Mouse (Mus musculus) gastrocnemius, adult 8-10 months (tissue): ENCODE measurements around the gene Coq4. TPM values are rescaled to one million over a fixed set of nuclear protein-coding genes. Genes with fewer than 3 reads are reported as not detected.
"Not testable (repeated sequence)": the region's sequence is repeated elsewhere in the genome, so short reads cannot be mapped to it uniquely, and the experiment has no call there.

ENCODE experiments used
- DNase-seq, 2 experiments: peaks; one replicate each; pipeline ENCODE4 v3.0.0; 2022; ENCODE audit warnings: low spot score in 2 of 2
- total RNA-seq, 4 experiments: library from RNA; stranded (reverse); gene quantifications; 2 replicates each; pipeline ENCODE4 v1.2.4; 2022

Gene Coq4
- total RNA-seq: 1 to 10 TPM; 6.7 to 8.4 (median 7.5) TPM

DNA sequence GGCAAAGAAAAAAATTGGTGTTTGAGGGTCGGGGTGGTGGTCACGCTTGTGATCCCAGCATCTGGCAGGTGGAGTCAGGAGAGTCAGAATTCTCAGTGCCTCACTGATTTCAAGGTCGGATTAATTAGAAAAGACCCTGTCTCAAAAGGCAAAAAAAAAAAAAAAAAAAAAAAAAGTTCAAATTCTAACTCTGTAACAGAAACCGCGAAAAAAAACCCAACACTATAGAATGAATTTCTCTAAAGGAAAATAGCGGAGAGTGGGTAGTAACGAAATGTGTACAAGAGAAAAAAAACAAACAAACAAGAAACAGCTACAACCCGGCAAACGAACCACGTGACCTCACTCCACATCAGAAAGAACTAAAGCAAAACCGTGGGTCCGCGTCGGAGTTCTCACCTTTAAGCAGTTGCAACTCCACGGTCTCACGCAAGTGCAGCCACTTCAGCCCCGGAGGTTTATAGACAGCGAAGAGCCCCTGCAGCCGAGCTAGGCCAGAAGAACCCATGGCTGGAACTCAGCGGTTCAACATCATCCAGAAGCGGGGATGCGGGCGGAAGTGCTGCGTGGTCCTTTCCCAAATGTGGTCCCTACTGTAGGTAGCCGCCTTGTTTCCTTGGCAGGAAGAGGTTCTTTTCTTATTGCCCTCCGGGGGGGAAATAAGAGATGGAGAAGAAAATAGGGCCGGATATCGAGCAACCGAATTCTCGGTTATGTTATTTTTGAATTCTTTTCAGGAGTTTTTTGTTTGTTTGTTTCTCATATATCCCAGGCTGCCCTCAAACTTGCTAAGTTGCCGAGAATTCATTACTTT is at the start of gene Coq4:
Coq4 (plus strand) TSS at position 390 of the 814 bp plus-strand sequence.
- peak; percentile 85 for DNase-seq

DNA sequence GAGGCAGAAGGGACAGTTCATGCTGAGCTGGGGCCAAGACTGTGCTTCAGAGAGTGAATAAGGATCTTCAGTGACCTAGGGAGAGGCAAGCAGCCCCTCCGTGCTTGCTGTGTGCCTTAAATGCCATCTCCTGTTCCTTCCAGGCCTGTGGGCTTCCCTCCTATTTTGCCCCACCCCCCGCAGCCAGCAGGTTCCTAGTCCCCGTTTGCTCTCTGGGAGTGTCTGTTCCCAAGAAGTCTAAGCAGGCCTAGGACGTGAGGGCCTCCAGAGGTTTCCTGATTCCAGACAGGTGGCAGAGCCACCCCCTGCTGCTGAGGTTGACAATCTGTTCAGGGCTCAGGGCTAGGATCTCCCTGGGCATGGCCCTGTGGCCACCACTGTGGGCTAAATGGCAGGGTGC is 48.5 kb upstream of the Coq4 start:
- no peak for DNase-seq

DNA sequence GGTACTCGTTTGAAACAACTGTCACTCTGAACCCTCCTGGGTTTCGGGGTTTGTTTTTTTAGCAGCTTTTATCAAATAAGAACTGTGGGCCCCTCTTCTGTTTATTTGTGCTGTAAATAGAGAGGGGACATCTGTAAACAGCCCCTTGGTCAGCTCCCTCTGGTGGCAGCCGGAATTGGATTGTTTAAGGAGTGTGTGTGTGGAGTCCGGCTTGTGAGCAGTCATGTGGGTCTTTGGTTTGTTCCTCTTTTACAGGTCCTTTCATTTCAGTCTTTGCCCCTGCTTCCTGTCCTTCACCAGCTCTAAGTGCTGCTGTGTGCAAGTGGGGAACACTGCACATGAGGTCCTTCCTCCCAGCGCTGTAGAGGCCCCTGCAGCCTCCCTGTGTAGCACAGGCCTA is 47.9 kb upstream of the Coq4 start:
- no peak for DNase-seq

DNA sequence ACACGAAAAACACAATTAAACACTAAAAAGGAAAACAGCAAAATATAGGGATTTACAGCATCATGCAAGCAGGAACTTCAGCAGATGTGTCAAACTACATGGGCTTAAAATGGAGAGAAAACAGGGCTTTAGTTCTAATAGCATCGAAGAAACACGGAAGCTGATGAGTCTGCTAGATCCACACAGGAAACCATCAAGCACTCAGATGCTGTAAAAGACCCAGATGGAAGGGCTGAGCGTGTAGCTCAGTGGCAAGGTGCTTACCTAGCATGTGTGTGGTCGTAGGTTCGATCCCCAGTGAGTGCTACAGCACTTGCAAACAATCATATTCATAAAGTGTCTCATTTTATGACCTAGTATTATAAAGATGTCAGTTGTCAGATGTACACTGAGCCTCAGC is 46.1 kb upstream of the Coq4 start:
- DNase-seq: no peak

DNA sequence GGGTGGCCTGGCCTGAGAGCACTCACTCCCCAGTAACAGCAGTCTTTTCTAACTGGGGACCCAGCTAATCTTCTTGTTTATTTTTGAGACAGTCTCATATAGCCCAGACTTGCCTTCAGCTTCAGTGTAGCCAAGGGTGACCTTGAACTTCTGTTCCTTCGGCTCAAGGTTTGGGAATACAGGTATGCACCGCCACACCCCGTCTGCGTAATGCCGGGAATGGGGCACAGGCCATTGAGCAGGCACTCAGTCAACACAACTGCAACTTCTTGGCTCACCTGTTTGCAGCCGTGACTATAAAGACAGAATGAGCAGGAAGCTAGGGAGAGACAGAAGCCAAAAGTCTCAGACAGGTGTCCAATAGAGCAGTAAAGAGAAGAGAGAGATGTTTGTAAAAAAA is 43.0 kb upstream of the Coq4 start:
- DNase-seq: no peak

GRCm38 (mm10) chr2:29747188-29747782 is 40.0 kb upstream of the Coq4 start:
- DNase-seq: no peak

- DNase-seq: no peak
Observed at GRCm38 (mm10) chr2:29747852-29748251, 39.4 kb upstream of the Coq4 start.

DNA sequence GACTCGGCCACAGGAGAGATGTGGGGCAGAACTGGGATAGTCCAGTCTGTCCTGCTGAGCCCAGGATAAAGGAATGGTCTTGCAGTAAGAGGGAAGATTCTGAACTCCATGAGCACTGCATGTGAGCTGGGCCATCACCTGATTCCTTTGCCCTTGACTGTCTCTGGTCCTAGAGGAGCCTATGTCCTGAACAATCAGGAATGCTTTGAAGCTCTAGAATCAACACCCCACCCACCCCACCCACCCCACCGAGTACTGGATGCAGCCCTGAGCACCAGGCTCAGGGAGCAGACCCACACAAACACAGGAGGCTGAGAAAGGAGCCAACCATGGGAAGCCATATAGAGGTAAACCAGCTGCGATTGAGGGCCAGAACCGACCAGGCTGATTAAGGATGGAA is 38.8 kb upstream of the Coq4 start:
- DNase-seq: no peak

GRCm38 (mm10) chr2:29751497-29751896 is 35.8 kb upstream of the Coq4 start, which contains the start of gene Gm13420:
TSS of gene Gm13420 (minus strand) at chr2:29751685.
- DNase-seq: no peak

GRCm38 (mm10) chr2:29752397-29752796 is 34.9 kb upstream of the Coq4 start:
- no peak for DNase-seq

DNA sequence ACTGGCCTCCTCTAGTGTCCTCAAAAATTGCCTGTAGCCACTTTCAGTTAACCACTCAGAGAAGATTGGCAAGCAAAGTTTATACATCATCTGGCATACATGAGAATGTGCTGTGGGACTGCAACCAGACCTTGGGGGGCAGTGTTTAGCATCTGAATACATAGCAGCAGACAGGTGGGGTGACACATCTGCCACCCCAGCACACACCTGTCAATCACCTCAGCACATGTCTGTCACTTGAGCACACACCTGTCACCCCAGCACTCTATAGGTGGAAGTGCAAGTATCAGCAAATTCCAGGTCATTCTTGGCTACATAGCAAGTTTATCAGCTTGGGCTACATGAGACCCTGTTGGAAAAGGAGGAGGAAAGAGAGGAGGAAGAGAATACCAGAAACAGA is 31.6 kb upstream of the Coq4 start:
- no peak for DNase-seq

GRCm38 (mm10) chr2:29764831-29765230 is 22.5 kb upstream of the Coq4 start:
- DNase-seq: peak; percentile 14 to 23

- DNase-seq: no peak
Observed at GRCm38 (mm10) chr2:29767976-29768709, 19.1 kb upstream of the Coq4 start.

DNA sequence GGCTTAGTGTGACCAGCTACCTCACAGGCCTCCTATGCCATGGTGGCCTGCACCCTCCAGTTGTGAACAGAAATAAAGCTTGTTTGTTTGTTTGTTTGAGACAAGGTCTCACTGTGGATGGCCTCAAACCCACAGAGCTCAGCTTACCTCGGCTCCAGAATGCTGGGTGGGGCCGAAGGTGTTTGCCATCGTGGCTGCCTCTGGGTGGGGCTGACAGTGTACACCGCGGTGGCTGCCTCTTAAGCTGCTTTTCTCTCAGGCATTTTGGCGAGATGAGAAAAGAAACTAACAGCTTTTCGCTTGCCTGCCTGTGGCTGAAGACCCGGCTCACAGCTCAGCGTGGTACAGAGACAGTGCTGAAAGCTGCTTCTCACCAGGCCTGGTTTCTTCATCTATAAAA is 18.4 kb upstream of the Coq4 start:
- no peak for DNase-seq

DNA sequence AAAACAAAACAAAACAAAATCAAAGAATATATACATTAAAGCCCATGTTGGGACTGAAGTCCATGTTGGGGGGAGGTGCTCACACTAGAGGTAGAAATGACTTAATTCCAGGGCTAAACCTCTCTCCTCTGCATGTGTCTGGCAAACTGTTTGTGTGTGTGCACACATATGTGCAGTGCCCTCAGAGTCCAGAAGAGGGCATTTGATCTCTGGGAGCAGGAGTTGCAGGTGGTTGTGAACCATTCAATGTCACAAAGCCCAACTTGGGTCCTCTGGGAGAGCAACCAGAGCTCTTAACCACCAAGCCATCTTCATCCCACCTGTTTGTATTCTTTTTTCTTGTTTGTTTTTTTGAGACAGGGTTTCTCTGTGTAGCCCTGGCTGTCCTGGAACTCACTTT is 17.1 kb upstream of the Coq4 start:
- DNase-seq: no peak

DNA sequence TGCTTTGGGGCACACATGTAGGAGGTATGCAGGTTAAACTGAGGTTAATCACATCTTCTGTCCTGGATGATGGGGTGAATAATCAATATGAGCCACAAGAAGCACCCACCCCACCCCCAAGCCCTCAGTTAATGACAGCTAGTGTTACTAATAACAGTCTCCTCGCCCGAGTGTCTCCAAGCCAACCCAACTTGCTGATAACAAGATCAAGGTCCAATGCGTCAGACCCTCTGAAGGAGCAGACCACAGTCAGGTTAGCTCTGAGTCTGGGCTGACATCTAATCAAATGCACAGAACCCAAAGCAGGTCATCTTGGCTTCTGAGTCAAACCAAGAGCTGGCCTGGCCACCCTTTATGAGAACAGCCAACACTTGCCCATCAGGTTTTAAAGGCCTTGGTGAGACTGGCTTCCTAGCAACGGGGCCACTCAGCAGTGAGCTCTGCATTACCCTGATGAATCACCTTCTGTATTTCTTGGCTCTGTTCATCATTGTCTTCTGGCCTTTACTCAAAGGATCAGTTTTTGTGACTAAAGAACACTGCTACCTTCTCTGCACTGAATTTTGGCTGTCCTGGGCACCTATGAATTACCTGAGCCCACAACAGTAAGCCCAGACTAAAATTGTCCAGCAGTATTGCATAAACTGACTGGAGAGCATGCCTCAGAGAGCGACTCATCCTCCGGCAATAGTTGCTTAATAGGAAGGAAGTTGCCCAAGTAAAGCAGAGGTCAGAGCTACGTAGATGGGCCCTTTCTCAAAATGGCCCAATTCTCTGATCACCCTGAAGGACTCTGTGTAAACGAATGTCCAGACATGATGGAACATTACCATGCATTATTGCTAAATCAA is 15.5 kb upstream of the Coq4 start:
- no peak for DNase-seq

DNA sequence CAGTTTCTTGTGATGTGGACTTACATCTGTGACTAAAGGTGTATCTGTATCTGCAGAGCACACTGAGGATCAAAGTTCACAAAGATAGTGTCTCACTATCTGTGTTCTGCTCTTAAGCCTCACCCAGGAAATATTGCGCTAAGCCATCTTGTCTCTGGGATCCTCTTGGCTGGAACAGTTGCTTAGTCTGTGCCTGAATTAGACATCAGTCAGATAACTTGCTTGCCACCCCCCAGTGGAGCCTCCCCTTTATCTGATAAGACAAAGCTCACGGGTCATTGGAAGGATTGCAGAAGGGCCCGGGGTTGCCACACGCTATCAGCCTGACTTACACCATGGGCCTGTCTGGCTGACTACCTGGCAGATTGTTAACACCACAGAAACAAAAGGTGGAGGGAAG is 14.0 kb upstream of the Coq4 start:
- DNase-seq: no peak

- DNase-seq: not testable (repeated sequence)
Observed at GRCm38 (mm10) chr2:29781256-29781655, 6.0 kb upstream of the Coq4 start.

- no peak for DNase-seq
Observed at GRCm38 (mm10) chr2:29784290-29784689, 3.0 kb upstream of the Coq4 start.

DNA sequence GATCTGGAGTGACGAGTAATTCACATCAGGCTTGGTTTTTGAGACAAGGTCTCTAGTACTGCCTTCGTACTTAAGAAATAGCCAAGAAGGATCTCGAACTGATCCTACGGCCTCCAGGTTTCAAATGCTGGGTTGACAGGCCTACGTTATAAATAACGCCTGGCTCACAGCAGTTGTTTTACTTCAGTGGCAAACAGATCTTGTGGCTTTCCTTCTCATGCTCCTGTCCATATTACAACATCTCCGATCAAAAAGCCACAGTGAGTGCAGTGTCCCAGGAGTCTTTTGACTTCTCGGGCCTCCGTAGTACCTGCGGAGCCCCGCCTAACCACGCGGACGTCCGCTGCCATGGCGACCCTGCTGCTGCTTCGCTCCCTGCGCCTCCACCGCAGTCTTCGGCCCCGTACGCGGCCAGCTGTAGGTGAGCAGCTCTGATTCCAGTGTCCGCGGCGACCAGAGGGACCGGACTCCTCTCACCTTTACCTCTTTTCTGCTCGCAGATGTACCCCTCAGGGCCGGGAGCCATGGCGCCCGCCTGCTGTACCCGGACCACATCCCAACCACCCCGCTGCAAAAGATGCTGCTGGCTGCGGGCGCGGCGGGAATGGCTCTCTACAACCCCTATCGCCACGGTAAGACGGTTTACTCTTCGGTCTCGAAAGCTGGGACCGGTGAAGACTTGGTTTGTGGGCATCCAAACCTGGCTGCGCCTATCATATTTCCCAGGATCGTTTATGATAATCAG is 816 bp downstream of the Coq4 start, which contains the start of gene Trub2:
Trub2 (minus strand) TSS at position 566 of the 745 bp plus-strand sequence.
- DNase-seq: peak; percentile 49 to 59
